Mouse (Mus musculus) layer of hippocampus, postnatal 36 days (tissue): ENCODE data around the gene Stk36. TPM values are rescaled to one million over a fixed set of nuclear protein-coding genes. Genes with fewer than 3 reads are reported as not detected.

Source experiments
- DNase-seq, 2 experiments: peaks; one replicate each; pipeline ENCODE4 v3.0.0; 2022
- microRNA-seq, 2 experiments: library from miRNA; unstranded; fragments of <30 nt; microRNA quantifications; one replicate each; pipeline ENCODE4 v1.2.0; 2021
- total RNA-seq, 2 experiments: library from RNA; stranded (reverse); gene quantifications; 2 replicates each; pipeline ENCODE4 v1.2.3; 2021

The Stk36 gene
- total RNA-seq, 2 experiments from 2014 or later, result 4.9 to 5.5 TPM

GRCm38 (mm10) chr1:74672731-74673130, 71.5 kb downstream of the Stk36 start:
- DNase-seq, result no peak

GRCm38 (mm10) chr1:74676863-74677262, 75.6 kb downstream of the Stk36 start:
- DNase-seq, result no peak

- DNase-seq, result no peak
Measured at GRCm38 (mm10) chr1:74677843-74678242, 76.6 kb downstream of the Stk36 start.

Small RNAs within 50 kb of the gene (microRNA-seq; reads per million reads assigned to microRNA genes)
- gene Gm25035, result 0 reads per million in 2 experiments

Other genes starting within 250 kb of the Stk36 start
- gene Catip, start 239.3 kb upstream of the Stk36 start, total RNA-seq, result 1 to 10 TPM; 1.0 to 1.2 TPM
- 1 to 10 TPM; 2.6 to 3.6 TPM for gene Slc11a1, start 226.2 kb upstream of the Stk36 start, total RNA-seq
- 10 to 100 TPM; 25.9 to 28.4 TPM for gene Ctdsp1, start 209.9 kb upstream of the Stk36 start, total RNA-seq
- gene Vil1, start 192.1 kb upstream of the Stk36 start, total RNA-seq, result under 1 TPM; 0.10 to 0.33 TPM
- gene Cnot9, start 95.4 kb upstream of the Stk36 start, total RNA-seq, result 10 to 100 TPM; 26.9 to 29.1 TPM
- gene Plcd4, start 58.6 kb upstream of the Stk36 start, total RNA-seq, result 10 to 100 TPM; 20.4 to 22.8 TPM
- gene Usp37, start 57.2 kb upstream of the Stk36 start, total RNA-seq, result 10 to 100 TPM; 26.3 to 27.9 TPM
- 10 to 100 TPM; 26.5 to 31.7 TPM for gene Zfp142, start 13.2 kb upstream of the Stk36 start, total RNA-seq
- 10 to 100 TPM; 24.0 to 24.1 TPM for gene Bcs1l, start 13.2 kb upstream of the Stk36 start, total RNA-seq
- 10 to 100 TPM; 65.8 to 67.2 TPM for gene Rnf25, start within 50 bp of the Stk36 start, total RNA-seq
- gene Ttll4, start 60.3 kb downstream of the Stk36 start, total RNA-seq, result 10 to 100 TPM; 27.1 to 29.0 TPM
- gene Cyp27a1, start 112.1 kb downstream of the Stk36 start, total RNA-seq, result 1 to 10 TPM; 1.5 to 1.7 TPM
- not detected for gene Prkag3, start 147.8 kb downstream of the Stk36 start, total RNA-seq
- gene Wnt6, start 170.4 kb downstream of the Stk36 start, total RNA-seq, result under 1 TPM; 0.30 to 0.81 TPM
- gene Wnt10a, start 190.1 kb downstream of the Stk36 start, total RNA-seq, result 1 to 10 TPM; 1.8 to 2.6 TPM